Mouse (Mus musculus): ENCODE results near the gene Csk.

GRCm38 (mm10) chr9:57627191-57627590 is 26.2 kb downstream of the Csk start:
- no peak for TF ChIP-seq CTCF (conservative IDR thresholded peaks at IDR 0.05; ENCODE audit: insufficient read depth, insufficient read length, low read depth, low read length)
- no peak for TF ChIP-seq POLR2A (IDR thresholded peaks at IDR 0.05; ENCODE audit: low read depth, low read length)

All from kidney, adult 2 months (tissue).